ENCODE assay signal across 20 mouse cellular contexts in the genomic region with DNA sequence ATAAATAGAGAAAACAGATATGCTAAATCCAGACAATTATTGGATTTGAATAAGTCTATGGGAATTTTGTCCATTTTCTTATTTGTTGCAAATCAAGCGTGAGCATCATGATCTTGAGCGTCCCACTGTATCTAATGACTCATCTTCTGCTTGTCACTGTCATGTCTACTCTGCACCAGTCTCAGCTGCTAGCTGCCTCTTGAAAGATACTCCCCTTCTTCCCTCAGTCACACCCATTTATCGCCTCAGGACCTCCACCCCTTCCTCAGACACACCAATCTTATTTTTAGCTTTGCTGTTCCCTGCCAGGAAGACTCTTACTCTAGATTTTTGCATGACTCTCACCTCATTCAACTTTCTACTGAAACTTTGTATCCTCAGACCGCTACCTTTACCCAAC. TPM values are rescaled to one million over a fixed set of nuclear protein-coding genes. Genes with fewer than 3 reads are reported as not detected.
"Had no signal": no experiment of that assay in that cellular context is flagged by ENCODE, and none has a peak within 500 bp of the region (broad histone marks: within the 10 kb centered on the region; RNA-seq: fewer than 3 reads in every experiment).

No protein-coding gene starts in this region.

- H3K4me2 ChIP-seq: limb, embryonic 13.5 days; lung, embryonic 14.5 days; midbrain, embryonic 12.5 days; midbrain, embryonic 15.5 days; neural tube, embryonic 12.5 days; neural tube, embryonic 15.5 days; stomach, embryonic 15.5 days had no signal

- H3K27ac ChIP-seq: limb, embryonic 10.5 days; limb, embryonic 13.5 days; macrophage; midbrain, embryonic 12.5 days; midbrain, embryonic 15.5 days; neural tube, embryonic 12.5 days; neural tube, embryonic 15.5 days; stomach, embryonic 15.5 days had no signal

- H3K9me3 ChIP-seq: limb, embryonic 10.5 days; limb, embryonic 13.5 days; midbrain, embryonic 12.5 days; midbrain, embryonic 15.5 days; neural tube, embryonic 12.5 days; neural tube, embryonic 15.5 days; stomach, embryonic 15.5 days had no signal

- H3K4me3 ChIP-seq: limb, embryonic 10.5 days; limb, embryonic 13.5 days; midbrain, embryonic 12.5 days; midbrain, embryonic 15.5 days; neural tube, embryonic 12.5 days; neural tube, embryonic 15.5 days; stomach, embryonic 15.5 days had no signal

- ATAC-seq: lung, postnatal 0 days; midbrain, embryonic 15.5 days had no signal

- DNase-seq: kidney, adult 9 months; kidney, postnatal 14 days; kidney, postnatal 4 days; lung, embryonic 14.5 days; retina, postnatal 1 day; right cerebral cortex, postnatal 25 days; spleen, adult 18-20 months; thymus, postnatal 25 days had no signal

- H3K9ac ChIP-seq: limb, embryonic 13.5 days; lung, embryonic 14.5 days; midbrain, embryonic 12.5 days; midbrain, embryonic 15.5 days; neural tube, embryonic 12.5 days; neural tube, embryonic 15.5 days; stomach, embryonic 15.5 days had no signal

- H3K36me3 ChIP-seq: limb, embryonic 10.5 days; limb, embryonic 13.5 days; midbrain, embryonic 12.5 days; midbrain, embryonic 15.5 days; neural tube, embryonic 12.5 days; neural tube, embryonic 15.5 days; stomach, embryonic 15.5 days had no signal

- H3K27me3 ChIP-seq: limb, embryonic 13.5 days; midbrain, embryonic 12.5 days; midbrain, embryonic 15.5 days; neural tube, embryonic 12.5 days; neural tube, embryonic 15.5 days; stomach, embryonic 15.5 days had no signal

- H3K4me1 ChIP-seq: limb, embryonic 10.5 days; limb, embryonic 13.5 days; midbrain, embryonic 12.5 days; midbrain, embryonic 15.5 days; neural tube, embryonic 12.5 days; neural tube, embryonic 15.5 days; stomach, embryonic 15.5 days had no signal

RNA-seq across cellular contexts. Expression of gene Tigd4, which starts 30.0 kb away (rescaled TPM):
- total RNA-seq: liver, adult 2 months; megakaryocyte, adult 5-6 weeks had no signal
- polyA plus RNA-seq: limb, embryonic 10.5 days; liver, adult 2 months; macrophage; midbrain, embryonic 12.5 days; midbrain, embryonic 15.5 days; thymus, postnatal 0 days had no signal
